Mouse (Mus musculus): Measurements from ENCODE around the gene Pex5l. TPM values are rescaled to one million over a fixed set of nuclear protein-coding genes. Genes with fewer than 3 reads are reported as not detected.

Gene Pex5l
- polyA plus RNA-seq, 1 experiment, result not detected

DNA sequence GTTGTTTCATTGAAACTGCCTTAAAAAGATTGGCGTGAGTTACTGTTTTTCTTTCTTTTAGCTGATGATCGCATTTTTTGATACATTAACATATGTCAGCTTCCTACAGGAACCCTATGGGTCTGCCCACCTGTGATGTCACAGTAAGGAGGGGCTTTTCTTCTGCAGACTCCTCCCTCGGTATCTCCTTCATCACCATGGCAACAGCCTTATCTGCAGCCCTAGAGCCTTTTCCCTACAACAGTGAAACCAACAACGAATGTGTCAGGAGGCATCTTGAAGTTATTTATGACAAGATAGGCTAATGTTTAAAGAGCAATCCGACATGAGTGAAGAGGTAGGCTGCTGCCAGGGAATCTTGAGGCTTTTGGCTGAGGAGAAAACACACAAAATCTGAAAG lies 118.5 kb downstream of the Pex5l start:
- Histone ChIP-seq H3K27me3 (ENCODE audit: control insufficient read depth, insufficient read depth, low read length, poor library complexity, severe bottlenecking) (no peaks in the 10 kb centered on the region), H3K4me3 (ENCODE audit: low read depth, low read length) (no peak overlapping the region), H3K4me1 (ENCODE audit: control insufficient read depth, insufficient read depth, low read length) (no peaks in the 10 kb centered on the region), H3K36me3 (ENCODE audit: control insufficient read depth, insufficient read depth, low read length, poor library complexity, severe bottlenecking) (no peaks in the 10 kb centered on the region), H3K9me3 (replicated peaks; ENCODE audit: control insufficient read depth, insufficient read depth, low read length, poor library complexity, severe bottlenecking) (no peaks in the 10 kb centered on the region), H3K9ac (ENCODE audit: low read depth, poor library complexity, severe bottlenecking) (no peak overlapping the region), H3K27ac (ENCODE audit: insufficient read depth, low read length) (no peak overlapping the region)
- TF ChIP-seq EP300 (IDR thresholded peaks at IDR 0.05; ENCODE audit: insufficient read depth, low read depth, low read length), result no peak
- TF ChIP-seq POLR2A (IDR thresholded peaks at IDR 0.05; ENCODE audit: insufficient read depth, low read length), result no peak

DNA sequence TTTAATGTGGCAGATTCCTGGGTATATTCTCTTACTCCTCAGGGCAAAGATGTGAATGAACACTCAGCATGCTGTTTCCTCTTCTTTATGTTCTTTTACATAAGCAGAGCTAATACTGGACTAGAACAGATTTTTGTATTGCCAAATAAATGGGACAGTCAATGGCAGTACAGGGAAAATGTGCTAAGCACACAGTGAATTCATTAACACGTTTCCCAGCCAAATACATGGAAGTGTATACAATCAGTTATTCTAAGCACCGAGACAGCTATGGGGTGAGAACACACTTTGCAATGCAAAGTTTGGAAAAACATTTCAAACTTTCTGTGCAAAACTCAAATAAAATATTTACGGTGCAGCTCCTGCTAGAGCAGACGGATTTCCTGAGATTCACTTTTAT lies 139.1 kb downstream of the Pex5l start:
- H3K27ac ChIP-seq (ENCODE audit: insufficient read depth, low read length), result no peak overlapping the region
- no peak overlapping the region for H3K4me3 ChIP-seq (ENCODE audit: low read depth, low read length)
- no peaks in the 10 kb centered on the region for H3K4me1 ChIP-seq (ENCODE audit: control insufficient read depth, insufficient read depth, low read length)
- H3K9me3 ChIP-seq (replicated peaks; ENCODE audit: control insufficient read depth, insufficient read depth, low read length, poor library complexity, severe bottlenecking), result peaks cover under 1% of the 10 kb centered on the region; the same call in 1 of the 2 replicates
- TF ChIP-seq EP300 (IDR thresholded peaks at IDR 0.05; ENCODE audit: insufficient read depth, low read depth, low read length) (no peak), CTCF (IDR thresholded peaks at IDR 0.05; ENCODE audit: low read depth, low read length) (no peak), POLR2A (IDR thresholded peaks at IDR 0.05; ENCODE audit: insufficient read depth, low read length) (no peak)
- no peak overlapping the region for H3K9ac ChIP-seq (ENCODE audit: low read depth, poor library complexity, severe bottlenecking)
- no peaks in the 10 kb centered on the region for H3K36me3 ChIP-seq (ENCODE audit: control insufficient read depth, insufficient read depth, low read length, poor library complexity, severe bottlenecking)
- no peaks in the 10 kb centered on the region for H3K27me3 ChIP-seq (ENCODE audit: control insufficient read depth, insufficient read depth, low read length, poor library complexity, severe bottlenecking)

DNA sequence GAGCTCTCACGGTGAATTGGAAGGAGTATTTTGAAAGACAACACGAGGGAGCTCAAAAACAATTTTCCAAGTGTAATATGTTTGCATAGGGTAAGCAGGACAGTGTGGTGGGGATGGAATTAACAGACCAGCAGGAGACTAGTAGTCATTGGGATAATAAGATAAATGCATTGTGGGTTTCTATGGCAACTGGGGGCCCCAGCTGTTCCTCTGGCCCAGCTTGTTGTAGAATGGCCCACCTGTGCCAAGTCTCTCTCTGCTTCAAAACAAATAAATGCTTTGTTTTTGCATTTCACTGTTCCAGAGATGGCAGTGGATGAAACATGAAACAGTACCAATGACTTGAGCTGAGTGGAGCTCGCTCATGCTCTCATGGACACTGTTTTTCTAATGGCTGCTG lies 141.3 kb downstream of the Pex5l start:
- H3K9ac ChIP-seq (ENCODE audit: low read depth, poor library complexity, severe bottlenecking), result no peak overlapping the region
- TF ChIP-seq POLR2A (IDR thresholded peaks at IDR 0.05; ENCODE audit: insufficient read depth, low read length) (no peak), EP300 (IDR thresholded peaks at IDR 0.05; ENCODE audit: insufficient read depth, low read depth, low read length) (no peak), CTCF (IDR thresholded peaks at IDR 0.05; ENCODE audit: low read depth, low read length) (no peak)
- no peaks in the 10 kb centered on the region for H3K27me3 ChIP-seq (ENCODE audit: control insufficient read depth, insufficient read depth, low read length, poor library complexity, severe bottlenecking)
- H3K36me3 ChIP-seq (ENCODE audit: control insufficient read depth, insufficient read depth, low read length, poor library complexity, severe bottlenecking), result no peaks in the 10 kb centered on the region
- H3K4me1 ChIP-seq (ENCODE audit: control insufficient read depth, insufficient read depth, low read length), result no peaks in the 10 kb centered on the region
- H3K9me3 ChIP-seq (replicated peaks; ENCODE audit: control insufficient read depth, insufficient read depth, low read length, poor library complexity, severe bottlenecking), result no peaks in the 10 kb centered on the region
- no peak overlapping the region for H3K27ac ChIP-seq (ENCODE audit: insufficient read depth, low read length)
- H3K4me3 ChIP-seq (ENCODE audit: low read depth, low read length), result no peak overlapping the region

DNA sequence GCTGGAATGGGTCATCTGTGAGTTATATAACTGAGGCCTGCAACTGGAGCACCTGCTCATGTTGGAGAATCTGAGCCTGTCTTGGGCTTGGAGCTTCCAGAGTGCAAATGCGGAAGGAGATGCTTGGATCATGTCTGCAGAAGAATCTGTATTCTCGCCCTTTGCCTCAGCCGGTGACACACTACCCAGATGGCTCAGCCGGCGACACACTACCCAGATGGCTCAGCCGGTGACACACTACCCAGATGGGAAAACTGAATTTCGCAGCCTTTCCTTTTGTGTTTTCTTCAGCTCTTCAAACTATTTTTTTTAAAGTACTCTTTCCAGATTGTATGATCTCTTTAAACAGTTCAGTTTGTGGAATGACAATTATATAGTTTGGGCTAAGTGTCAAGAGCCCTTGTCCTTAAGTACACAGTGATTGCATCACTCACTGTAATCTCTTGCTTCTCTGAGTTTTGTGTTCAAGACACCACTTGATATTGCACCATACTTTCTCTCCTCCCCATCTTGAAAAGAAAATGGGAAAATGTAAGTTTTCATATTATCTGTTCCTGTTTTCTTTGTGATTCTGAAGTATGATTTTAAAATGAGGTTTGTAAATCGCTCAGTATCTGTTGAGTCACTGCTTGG lies 142.5 kb downstream of the Pex5l start:
- Histone ChIP-seq H3K27ac (ENCODE audit: insufficient read depth, low read length) (no peak overlapping the region), H3K36me3 (ENCODE audit: control insufficient read depth, insufficient read depth, low read length, poor library complexity, severe bottlenecking) (no peaks in the 10 kb centered on the region), H3K9ac (ENCODE audit: low read depth, poor library complexity, severe bottlenecking) (no peak overlapping the region), H3K4me3 (ENCODE audit: low read depth, low read length) (no peak overlapping the region), H3K27me3 (ENCODE audit: control insufficient read depth, insufficient read depth, low read length, poor library complexity, severe bottlenecking) (no peaks in the 10 kb centered on the region), H3K9me3 (replicated peaks; ENCODE audit: control insufficient read depth, insufficient read depth, low read length, poor library complexity, severe bottlenecking) (no peaks in the 10 kb centered on the region), H3K4me1 (ENCODE audit: control insufficient read depth, insufficient read depth, low read length) (no peaks in the 10 kb centered on the region)
- TF ChIP-seq CTCF (IDR thresholded peaks at IDR 0.05; ENCODE audit: low read depth, low read length) (no peak), EP300 (IDR thresholded peaks at IDR 0.05; ENCODE audit: insufficient read depth, low read depth, low read length) (no peak), POLR2A (IDR thresholded peaks at IDR 0.05; ENCODE audit: insufficient read depth, low read length) (no peak)

DNA sequence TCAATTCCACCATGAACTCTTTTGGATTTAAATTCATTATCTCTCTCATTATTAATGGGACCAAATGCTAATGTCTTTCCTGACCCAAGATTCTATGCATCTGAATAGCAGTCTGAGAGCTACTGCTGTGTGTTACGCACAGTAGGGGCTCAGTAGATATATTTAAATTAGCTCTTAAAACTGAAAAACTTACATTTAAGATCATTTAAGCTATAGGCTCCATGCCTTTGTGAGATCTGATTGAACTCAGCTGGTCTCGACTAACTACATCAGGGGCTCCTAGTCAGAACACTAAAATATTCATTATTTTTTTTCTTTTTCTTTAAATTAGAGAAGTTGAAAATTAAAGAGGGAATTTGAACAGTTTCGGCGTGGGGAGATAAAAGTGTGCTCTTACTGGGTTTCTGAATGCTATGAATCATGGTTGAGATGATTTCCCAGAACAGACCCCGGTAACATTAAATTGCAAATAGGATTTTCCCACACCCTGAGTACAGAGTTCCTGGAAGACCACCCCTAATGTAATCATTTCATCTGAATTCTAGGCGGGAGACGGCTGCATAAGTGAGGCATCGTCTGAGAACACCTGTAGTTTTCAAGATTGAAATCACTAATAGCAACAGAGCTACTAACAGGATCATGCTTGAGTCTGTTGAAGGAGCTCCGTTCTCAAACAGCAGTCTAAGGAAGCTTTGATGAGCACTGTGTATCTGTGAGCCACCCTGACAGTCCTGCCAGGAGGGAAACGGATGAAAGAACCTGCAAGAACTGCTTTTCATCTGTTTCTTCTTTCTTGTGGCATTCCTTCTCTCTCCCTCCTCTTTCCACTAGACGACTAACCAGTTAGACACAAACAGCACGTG lies 151.1 kb downstream of the Pex5l start:
- Histone ChIP-seq H3K9ac (ENCODE audit: low read depth, poor library complexity, severe bottlenecking) (no peak overlapping the region), H3K27ac (ENCODE audit: insufficient read depth, low read length) (no peak overlapping the region), H3K4me1 (ENCODE audit: control insufficient read depth, insufficient read depth, low read length) (no peaks in the 10 kb centered on the region), H3K36me3 (ENCODE audit: control insufficient read depth, insufficient read depth, low read length, poor library complexity, severe bottlenecking) (no peaks in the 10 kb centered on the region), H3K27me3 (ENCODE audit: control insufficient read depth, insufficient read depth, low read length, poor library complexity, severe bottlenecking) (no peaks in the 10 kb centered on the region), H3K4me3 (ENCODE audit: low read depth, low read length) (no peak overlapping the region), H3K9me3 (replicated peaks; ENCODE audit: control insufficient read depth, insufficient read depth, low read length, poor library complexity, severe bottlenecking) (no peaks in the 10 kb centered on the region)
- no peak for TF ChIP-seq POLR2A (IDR thresholded peaks at IDR 0.05; ENCODE audit: insufficient read depth, low read length)

DNA sequence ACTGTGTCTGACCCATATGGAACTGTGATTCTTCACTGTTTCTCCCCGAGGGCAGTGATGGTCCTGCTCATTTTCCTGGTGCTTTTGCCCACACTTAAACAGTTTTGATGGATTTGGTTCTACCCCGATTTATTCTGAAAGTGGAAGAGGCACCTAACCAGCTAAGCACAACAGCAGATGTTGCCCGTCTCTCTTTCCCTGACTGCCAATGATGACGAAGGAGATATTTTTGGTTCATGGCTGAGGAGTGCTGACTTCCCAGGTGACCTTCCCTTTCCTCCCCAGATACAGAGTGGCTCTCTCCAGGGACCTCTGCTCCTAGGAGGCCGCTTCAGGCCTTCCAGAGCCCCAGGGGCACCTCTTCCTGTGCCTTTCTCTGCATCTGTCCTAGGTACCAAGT lies 155.2 kb downstream of the Pex5l start:
- Histone ChIP-seq H3K9me3 (replicated peaks; ENCODE audit: control insufficient read depth, insufficient read depth, low read length, poor library complexity, severe bottlenecking) (no peaks in the 10 kb centered on the region), H3K9ac (ENCODE audit: low read depth, poor library complexity, severe bottlenecking) (no peak overlapping the region), H3K27me3 (ENCODE audit: control insufficient read depth, insufficient read depth, low read length, poor library complexity, severe bottlenecking) (no peaks in the 10 kb centered on the region), H3K4me3 (ENCODE audit: low read depth, low read length) (no peak overlapping the region), H3K4me1 (ENCODE audit: control insufficient read depth, insufficient read depth, low read length) (no peaks in the 10 kb centered on the region), H3K36me3 (ENCODE audit: control insufficient read depth, insufficient read depth, low read length, poor library complexity, severe bottlenecking) (no peaks in the 10 kb centered on the region), H3K27ac (ENCODE audit: insufficient read depth, low read length) (no peak overlapping the region)
- TF ChIP-seq POLR2A (IDR thresholded peaks at IDR 0.05; ENCODE audit: insufficient read depth, low read length), result no peak
- no peak for TF ChIP-seq EP300 (IDR thresholded peaks at IDR 0.05; ENCODE audit: insufficient read depth, low read depth, low read length)
- no peak for TF ChIP-seq CTCF (IDR thresholded peaks at IDR 0.05; ENCODE audit: low read depth, low read length)
